Mouse (Mus musculus) yolk sac, embryonic 10.5 days (tissue): ENCODE measurements around the gene Sema3b.

Experiments used
- DNase-seq: peaks from one replicate; pipeline ENCODE4 v3.0.0-alpha.2; 2017; ENCODE audit warnings: low spot score

Gene Sema3b

DNA sequence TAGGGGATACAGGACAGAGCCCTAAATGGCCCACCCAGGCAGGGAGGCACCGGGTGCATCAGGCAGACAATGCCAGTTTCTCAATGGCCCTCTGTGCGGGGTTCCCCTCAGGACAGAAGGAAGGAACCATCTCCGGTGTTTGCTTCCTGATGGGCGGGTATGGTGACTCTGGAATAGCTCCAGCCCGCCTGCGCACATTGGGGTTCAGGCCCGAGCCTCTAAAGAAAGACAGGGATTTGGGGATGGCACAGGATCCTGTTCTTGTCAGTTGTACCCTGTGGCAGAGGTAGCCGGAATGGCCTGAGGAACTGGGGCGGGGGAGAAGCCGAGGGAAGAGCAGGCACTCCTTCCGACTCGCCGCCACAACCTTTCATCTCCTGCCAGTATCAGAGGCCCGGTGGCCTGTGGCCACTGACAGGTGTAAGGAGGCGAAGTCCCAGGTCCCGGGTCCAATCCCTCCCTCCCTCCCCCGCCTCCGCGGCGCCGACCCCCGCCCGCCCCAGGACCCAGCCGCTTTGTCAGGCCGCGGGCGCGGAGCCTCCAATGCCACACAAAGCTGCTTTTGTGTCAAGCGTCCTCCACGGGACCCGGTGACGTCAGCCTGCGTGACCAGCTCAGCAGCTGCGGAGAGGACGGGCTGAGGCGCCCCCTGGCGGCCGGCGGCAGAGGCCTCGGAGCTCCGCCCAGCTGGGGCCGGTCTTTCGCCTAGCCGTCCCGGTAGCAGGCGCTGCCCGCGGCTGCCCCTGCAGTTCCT lies 3.3 kb upstream of the Sema3b start:
- peak; percentile 95 for DNase-seq

- no peak for DNase-seq
Measured at GRCm38 (mm10) chr9:107611456-107612190, 2.6 kb upstream of the Sema3b start.

- no peak for DNase-seq
Measured at GRCm38 (mm10) chr9:107609433-107609830, 403 bp upstream of the Sema3b start.

DNA sequence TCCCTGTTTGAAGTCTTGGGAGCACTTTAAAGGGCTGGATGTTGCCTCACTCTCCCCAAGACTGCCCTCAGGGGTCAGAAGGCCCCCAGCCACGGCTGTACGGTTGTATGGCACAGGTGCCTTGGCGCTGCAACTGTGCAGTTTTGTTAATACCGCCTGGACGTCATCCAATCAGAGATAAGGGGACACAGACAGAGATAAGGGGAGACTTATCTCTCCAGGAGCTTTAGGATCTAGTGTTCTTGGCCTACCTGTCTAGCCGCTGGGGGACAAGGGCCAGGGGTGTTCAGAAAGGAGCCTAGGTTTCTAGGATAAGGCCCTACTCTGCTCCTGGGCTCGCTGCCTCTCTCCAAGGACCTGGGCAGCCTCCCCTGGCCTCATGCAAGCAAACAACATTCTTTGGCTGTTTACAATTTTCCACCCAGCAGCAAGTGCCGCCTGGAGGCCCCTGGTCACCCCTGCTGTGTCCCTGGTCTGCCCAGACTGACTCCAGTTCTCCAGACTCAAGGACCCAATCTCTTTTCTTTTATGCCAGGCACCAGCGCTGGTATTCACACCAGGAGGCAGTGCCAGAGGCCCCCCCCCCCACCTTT lies 1.3 kb downstream of the Sema3b start:
- no peak for DNase-seq

DNA sequence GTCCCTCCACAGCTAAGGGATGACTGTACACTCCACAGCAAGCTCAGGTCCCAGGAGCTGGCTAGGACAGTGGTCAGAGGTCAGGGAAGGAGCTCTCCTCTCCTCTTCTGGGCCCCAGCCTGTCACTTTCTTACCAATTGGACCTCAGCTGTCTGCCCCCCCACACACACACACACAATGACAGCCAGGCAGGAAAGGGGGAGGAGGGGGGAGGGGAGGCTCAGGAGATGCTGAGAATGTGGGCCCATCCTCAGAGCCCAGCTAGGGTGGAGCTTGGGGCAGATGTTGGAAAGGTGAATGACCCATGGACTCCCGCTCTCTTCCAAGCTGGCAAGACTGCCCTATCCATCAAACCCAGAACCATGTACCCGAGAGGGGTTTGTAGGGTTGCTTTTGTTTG lies 2.0 kb downstream of the Sema3b start:
- DNase-seq = no peak

GRCm38 (mm10) chr9:107606591-107606990 lies 2.4 kb downstream of the Sema3b start:
- DNase-seq = peak; percentile 45

DNA sequence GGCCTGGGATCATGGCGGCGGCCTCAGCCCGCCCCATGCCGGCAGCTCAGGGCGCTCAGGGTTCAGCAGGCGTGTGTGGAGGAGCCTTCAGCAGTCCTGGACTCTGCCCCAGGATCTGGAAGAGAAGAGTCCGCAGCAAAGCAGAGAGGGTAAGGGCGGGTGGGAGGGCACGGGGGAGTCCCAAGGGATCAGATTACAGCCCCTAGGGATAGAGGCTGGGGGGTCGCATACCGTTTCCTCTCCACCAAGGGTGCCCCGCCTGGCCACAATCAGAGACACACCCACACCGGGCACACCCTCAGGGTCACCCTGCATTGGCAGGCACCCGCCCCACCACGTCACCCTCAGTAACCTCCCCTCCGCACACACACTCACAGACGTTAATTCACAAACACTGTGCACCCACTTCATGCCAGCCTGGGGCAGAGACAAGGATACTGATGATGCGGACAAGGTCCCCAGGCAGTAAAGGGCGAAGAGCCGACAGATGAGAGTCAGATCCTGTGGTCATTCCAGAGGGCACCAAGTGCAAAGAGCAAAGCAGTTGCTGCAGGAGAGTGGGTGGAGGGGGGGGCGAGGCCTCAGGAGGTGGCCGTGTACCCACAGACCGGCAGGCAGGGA lies 3.9 kb downstream of the Sema3b start:
- DNase-seq = no peak

DNA sequence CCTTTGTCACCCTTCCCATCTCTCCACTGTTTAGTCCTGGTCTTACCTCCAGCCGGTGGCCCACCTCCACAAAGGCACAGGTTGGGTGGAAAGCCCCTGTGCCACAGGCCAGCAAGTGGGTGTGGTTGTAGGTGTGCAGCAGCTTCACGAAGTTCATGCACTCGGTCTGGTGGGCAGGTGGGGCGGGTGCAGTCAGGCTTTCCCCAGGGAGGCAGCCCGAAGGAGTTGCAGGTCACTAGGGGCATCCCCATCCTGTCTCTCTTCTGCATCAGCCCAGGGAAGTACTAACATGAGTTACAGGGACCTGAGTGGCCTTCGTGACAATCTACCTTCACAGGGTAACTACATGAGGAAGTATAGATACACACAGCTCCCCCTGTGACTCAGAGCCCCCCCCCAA lies 5.8 kb downstream of the Sema3b start:
- DNase-seq = no peak

DNA sequence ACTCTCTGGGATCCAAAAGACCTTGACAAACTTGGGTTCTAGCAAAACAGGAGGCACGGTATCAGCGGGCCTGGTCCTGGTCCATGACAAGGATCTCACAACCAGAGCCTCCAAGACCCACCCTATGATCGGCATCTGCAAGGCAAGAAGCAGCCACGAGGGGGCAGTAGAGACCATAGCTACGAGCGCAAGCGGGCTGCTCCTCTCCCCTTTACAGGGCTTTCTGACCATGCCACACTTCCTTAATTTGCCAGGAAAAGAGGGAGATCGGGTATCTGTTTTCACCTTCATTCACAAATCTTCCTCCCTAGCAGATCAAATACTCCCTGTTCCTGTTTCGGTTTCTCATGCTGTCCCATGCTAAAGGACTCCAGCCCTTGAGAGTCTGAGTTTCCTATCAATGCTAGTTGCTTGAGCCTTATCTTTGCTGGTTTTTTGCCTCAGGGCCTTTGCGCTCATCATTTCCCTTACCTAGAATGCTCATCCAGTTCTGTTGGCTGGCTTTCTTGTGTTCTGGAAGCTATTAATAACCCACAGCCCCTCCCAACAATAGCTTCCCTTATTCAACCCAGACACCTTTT lies 6.9 kb downstream of the Sema3b start:
- DNase-seq = peak; percentile 83

DNA sequence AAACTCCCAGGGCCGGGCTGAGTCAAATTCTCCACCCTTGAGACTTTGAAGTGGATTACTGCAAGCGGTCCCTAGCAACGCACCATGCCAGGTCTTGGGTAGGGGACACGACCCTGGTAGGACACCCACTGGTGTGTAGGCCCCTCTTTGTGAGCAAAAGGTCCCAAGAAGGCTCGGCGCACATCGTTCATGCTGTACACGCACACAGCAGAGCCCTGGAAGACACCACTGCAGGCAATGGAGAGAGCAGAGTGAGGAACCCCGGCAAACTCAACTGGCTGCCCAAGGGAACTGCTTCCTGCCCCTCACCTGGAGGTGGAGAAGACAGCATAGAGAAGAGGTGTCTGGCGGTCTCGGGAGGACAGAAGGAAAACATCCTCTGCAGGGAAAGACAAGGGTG lies 7.8 kb downstream of the Sema3b start:
- no peak for DNase-seq

DNA sequence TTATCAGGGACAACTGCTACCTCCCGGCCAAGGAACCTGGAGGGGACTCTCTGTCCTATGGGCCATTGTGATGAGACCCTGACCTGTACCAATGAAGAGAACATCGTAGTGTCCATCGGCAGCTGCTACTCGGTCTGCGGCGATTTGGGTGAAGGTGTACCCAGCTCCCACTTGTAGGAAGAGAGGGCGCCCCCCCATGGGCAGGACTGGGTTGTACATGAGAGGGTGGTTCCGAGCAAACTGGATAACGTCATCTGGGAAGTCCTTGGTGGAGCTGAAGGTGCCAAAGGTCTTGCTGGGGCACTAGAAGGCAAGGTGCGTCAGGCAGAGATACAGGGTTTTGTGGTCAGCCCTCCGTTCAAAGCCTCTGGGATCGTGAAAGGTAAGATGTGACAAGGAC lies 8.3 kb downstream of the Sema3b start:
- DNase-seq = no peak

GRCm38 (mm10) chr9:107599842-107600241 lies 9.2 kb downstream of the Sema3b start:
- DNase-seq = no peak

- no peak for DNase-seq
Measured at GRCm38 (mm10) chr9:107599433-107599832, 9.6 kb downstream of the Sema3b start.

DNA sequence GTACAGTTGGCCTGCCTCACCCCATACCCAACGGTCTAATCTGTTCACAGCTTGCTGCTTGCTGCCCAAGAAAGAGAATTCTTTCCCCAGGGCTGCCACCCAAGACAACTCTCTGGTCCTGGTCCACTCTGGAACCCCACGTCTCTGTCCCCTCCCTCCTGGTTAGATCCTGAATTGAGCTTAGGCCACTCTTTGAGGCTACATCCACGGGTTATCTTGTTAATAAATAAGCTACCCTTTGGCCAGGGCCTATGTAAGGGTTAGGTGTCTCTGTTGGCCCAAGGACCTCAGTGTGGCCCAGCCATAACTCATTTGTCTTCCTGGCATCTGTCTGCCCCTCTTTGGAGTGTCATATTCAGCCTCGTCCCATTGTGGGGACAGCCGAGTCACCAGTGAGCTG lies 10.6 kb downstream of the Sema3b start:
- DNase-seq = no peak

GRCm38 (mm10) chr9:107596619-107597569 lies 12.1 kb downstream of the Sema3b start:
- DNase-seq = no peak

- no peak for DNase-seq
Measured at GRCm38 (mm10) chr9:107594281-107595062, 14.6 kb downstream of the Sema3b start.

DNA sequence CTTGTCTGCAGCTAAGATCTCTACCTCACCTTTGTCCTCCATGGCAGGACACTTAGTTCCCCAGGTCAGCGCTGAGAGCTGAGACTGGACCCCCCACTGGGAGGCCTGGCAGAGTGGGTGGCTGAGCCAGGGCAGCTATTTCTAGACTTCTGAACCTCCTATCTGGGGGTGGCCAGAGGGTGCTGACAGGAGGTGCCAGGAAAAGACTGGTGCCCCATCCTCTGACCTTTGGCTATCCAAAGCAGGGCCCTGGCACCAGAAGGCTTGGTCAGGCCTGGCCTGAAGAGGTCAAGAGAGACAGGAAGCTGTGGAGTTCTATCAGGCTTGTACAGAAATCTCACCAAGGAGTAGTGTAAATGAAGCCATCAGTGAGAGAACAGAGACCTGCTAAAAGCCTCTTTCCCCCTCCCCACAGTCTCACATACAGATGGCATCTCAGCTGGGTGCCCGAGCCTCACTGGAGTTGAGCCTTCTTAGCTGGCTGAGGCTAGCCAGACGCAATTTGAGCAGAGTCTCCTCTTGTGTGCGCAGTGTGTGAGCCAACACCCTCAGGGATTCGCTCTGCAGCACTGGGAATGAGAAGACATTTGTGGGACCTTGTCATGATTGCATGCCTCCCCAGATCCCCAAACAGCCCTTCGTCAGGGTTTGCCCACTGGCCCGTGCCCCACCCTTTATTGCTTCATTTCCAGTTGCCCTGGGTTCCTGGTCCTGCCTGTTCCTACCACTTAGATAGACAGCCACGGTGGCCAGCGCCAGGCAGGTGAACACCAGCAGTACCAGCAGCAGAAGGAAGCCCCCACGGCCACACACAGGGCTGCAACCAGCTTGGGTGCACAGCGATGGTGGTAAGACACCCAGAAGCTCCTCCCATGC lies 15.7 kb downstream of the Sema3b start:
- no peak for DNase-seq

- no peak for DNase-seq
Measured at GRCm38 (mm10) chr9:107590773-107591060, 18.3 kb downstream of the Sema3b start.

DNA sequence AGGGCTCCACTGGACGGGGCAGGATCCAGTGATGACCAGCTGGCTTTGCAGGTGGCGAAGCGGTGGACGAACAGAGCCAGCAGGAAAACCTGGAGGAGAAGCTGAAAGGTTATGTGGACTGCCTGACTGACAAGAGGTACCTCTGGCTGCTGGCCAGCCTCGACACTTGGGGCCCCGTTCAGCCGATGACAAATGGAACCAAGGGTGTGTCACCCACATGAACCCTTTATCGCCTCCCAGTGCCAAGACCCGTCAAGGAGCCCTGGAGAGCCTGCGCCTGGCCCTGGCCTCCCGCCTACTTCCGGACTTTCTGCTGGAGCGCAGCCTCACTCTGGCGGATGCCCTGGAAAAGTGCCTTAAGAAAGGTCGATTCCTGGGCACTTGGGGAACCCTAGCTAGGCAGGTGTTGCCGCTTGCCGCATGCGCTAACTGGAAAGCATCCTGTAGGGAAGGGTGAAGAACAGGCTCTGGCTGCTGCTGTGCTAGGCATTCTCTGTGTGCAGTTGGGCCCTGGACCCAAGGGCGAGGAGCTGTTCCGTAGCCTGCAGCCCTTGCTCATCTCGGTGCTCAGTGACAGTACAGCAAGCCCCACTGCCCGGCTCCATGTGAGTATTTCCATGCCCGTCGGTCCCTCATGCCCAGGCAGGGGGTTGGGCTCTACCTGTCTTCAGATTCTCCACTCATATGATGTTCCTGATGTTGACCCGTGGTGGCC lies 18.8 kb downstream of the Sema3b start:
- no peak for DNase-seq
